Mouse (Mus musculus) MEL (cell line): Measurements from ENCODE around the gene Tmem86a. TPM values are rescaled to one million over a fixed set of nuclear protein-coding genes. Genes with fewer than 3 reads are reported as not detected.
A peak's percentile ranks its signal among the peaks of the same experiment; 100 is the strongest.

ENCODE experiments used
- DNase-seq: peaks from one replicate; pipeline ENCODE4 v3.0.0; 2011; ENCODE audit warnings: low read depth, low spot score
- H3K27ac ChIP-seq: 2 replicates; pipeline ENCODE4 v1.5.1; 2012; ENCODE audit warnings: low read depth, mild to moderate bottlenecking, control low read depth, low read length, moderate library complexity; ENCODE audit not compliant: control insufficient read depth
- H3K27me3 ChIP-seq, 2 experiments: fragments of 150-350 bp in 1 of 2; sonication (generic) in 1 of 2; 2 replicates each; pipeline ENCODE4 v1.6.1; 2012; ENCODE audit warnings: low read length in 2 of 2, mild to moderate bottlenecking in 2 of 2, improper control_type of control experiment in 1 of 2, moderate library complexity in 1 of 2; ENCODE audit not compliant: insufficient read depth in 2 of 2, control insufficient read depth in 1 of 2
- H3K36me3 ChIP-seq, 2 experiments: 2 replicates each; pipeline ENCODE4 v1.6.1; 2012 to 2014; ENCODE audit warnings: low read length in 2 of 2, improper control_type of control experiment in 1 of 2, inconsistent platforms in 1 of 2, mild to moderate bottlenecking in 1 of 2; ENCODE audit not compliant: insufficient read depth in 2 of 2, control insufficient read depth in 1 of 2
- H3K4me1 ChIP-seq, 2 experiments: fragments of 150-350 bp in 1 of 2; sonication (generic) in 1 of 2; 2 replicates each; pipeline ENCODE4 v1.6.1; 2012; ENCODE audit warnings: low read length in 2 of 2, improper control_type of control experiment in 1 of 2, mild to moderate bottlenecking in 1 of 2; ENCODE audit not compliant: insufficient read depth in 2 of 2, control insufficient read depth in 1 of 2
- H3K4me3 ChIP-seq, 2 experiments: fragments of 150-350 bp in 1 of 2; sonication (generic) in 1 of 2; 2 replicates each; pipeline ENCODE4 v1.5.1; 2012; ENCODE audit warnings: low read depth in 2 of 2, low read length in 2 of 2, mild to moderate bottlenecking in 2 of 2, moderate library complexity in 2 of 2, control low read depth in 1 of 2, improper control_type of control experiment in 1 of 2; ENCODE audit not compliant: control insufficient read depth in 1 of 2, insufficient read depth in 1 of 2
- H3K79me2 ChIP-seq: 2 replicates; pipeline ENCODE4 v1.6.1; 2012; ENCODE audit warnings: mild to moderate bottlenecking, low read length, moderate library complexity; ENCODE audit not compliant: control insufficient read depth, poor library complexity, insufficient read depth
- H3K9ac ChIP-seq: 2 replicates; pipeline ENCODE4 v1.6.1; 2012; ENCODE audit warnings: low read depth, mild to moderate bottlenecking, control low read depth, low read length, moderate library complexity; ENCODE audit not compliant: control insufficient read depth, poor library complexity, severe bottlenecking
- H3K9me3 ChIP-seq: fragments of 150-350 bp; sonication (generic); replicated peaks from 2 replicates; pipeline ENCODE4 v1.6.1; 2012; ENCODE audit warnings: mild to moderate bottlenecking, low read length, improper control_type of control experiment, moderate library complexity; ENCODE audit not compliant: insufficient read depth
- CHD1 ChIP-seq: IDR thresholded peaks from 2 replicates; pipeline ENCODE4 v1.6.1; 2012; ENCODE audit warnings: low read depth, mild to moderate bottlenecking, inconsistent platforms, low read length, improper control_type of control experiment
- ELF1 ChIP-seq: IDR thresholded peaks from 2 replicates; pipeline ENCODE4 v1.6.1; 2014; ENCODE audit warnings: low read depth, mild to moderate bottlenecking, inconsistent platforms, low read length, improper control_type of control experiment, moderate library complexity
- EP300 ChIP-seq, 2 experiments: IDR thresholded peaks; 2 replicates each; pipeline ENCODE4 v1.6.1; 2011; ENCODE audit warnings: improper control_type of control experiment in 2 of 2, low read length in 2 of 2, low read depth in 1 of 2, mild to moderate bottlenecking in 1 of 2
- ETS1 ChIP-seq: IDR thresholded peaks from 2 replicates; pipeline ENCODE4 v1.6.1; 2012; ENCODE audit warnings: low read depth, mild to moderate bottlenecking, inconsistent platforms, low read length, improper control_type of control experiment, moderate library complexity
- GATA1 ChIP-seq: IDR thresholded peaks from 2 replicates; pipeline ENCODE4 v1.6.1; 2011; ENCODE audit warnings: low read depth, low read length, improper control_type of control experiment
- JUND ChIP-seq: IDR thresholded peaks from 2 replicates; pipeline ENCODE4 v1.6.1; 2011; ENCODE audit warnings: low read depth, mild to moderate bottlenecking, improper control_type of control experiment, low read length
- KAT2A ChIP-seq: conservative IDR thresholded peaks from 2 replicates; pipeline ENCODE4 v1.6.1; 2012; ENCODE audit warnings: low read depth, low read length, improper control_type of control experiment, inconsistent platforms
- MAFK ChIP-seq: IDR thresholded peaks from 2 replicates; pipeline ENCODE4 v1.6.1; 2011; ENCODE audit warnings: low read depth, mild to moderate bottlenecking, low read length, improper control_type of control experiment, borderline replicate concordance
- MEF2A ChIP-seq: IDR thresholded peaks from 2 replicates; pipeline ENCODE4 v1.6.1; 2014; ENCODE audit warnings: low read depth, mild to moderate bottlenecking, inconsistent platforms, low read length, improper control_type of control experiment; ENCODE audit not compliant: poor library complexity, insufficient replicate concordance, severe bottlenecking; ENCODE audit errors: extremely low read depth
- MXI1 ChIP-seq: IDR thresholded peaks from 2 replicates; pipeline ENCODE4 v1.6.1; 2011; ENCODE audit warnings: mild to moderate bottlenecking, low read depth, low read length, improper control_type of control experiment
- MYC ChIP-seq: IDR thresholded peaks from 2 replicates; pipeline ENCODE4 v1.6.1; 2011; ENCODE audit warnings: low read depth, mild to moderate bottlenecking, low read length, improper control_type of control experiment, moderate library complexity
- NELFE ChIP-seq: IDR thresholded peaks from 2 replicates; pipeline ENCODE4 v1.6.1; 2011; ENCODE audit warnings: low read depth, low read length, improper control_type of control experiment
- NRF1 ChIP-seq: IDR thresholded peaks from 2 replicates; pipeline ENCODE4 v1.6.1; 2014; ENCODE audit warnings: low read depth, mild to moderate bottlenecking, inconsistent platforms, low read length, improper control_type of control experiment, moderate library complexity; ENCODE audit not compliant: poor library complexity, insufficient read depth, severe bottlenecking
- POLR2AphosphoS2 ChIP-seq: IDR thresholded peaks from 2 replicates; pipeline ENCODE4 v1.6.1; 2011; ENCODE audit warnings: low read length, improper control_type of control experiment
- RAD21 ChIP-seq: IDR thresholded peaks from 2 replicates; pipeline ENCODE4 v1.6.1; 2011; ENCODE audit warnings: mild to moderate bottlenecking, low read depth, low read length, improper control_type of control experiment
- TAL1 ChIP-seq: IDR thresholded peaks from 2 replicates; pipeline ENCODE4 v1.6.1; 2012; ENCODE audit warnings: mild to moderate bottlenecking, inconsistent platforms, low read length, moderate library complexity, mixed read lengths
- TCF12 ChIP-seq: IDR thresholded peaks from 2 replicates; pipeline ENCODE4 v1.6.1; 2014; ENCODE audit warnings: low read depth, mild to moderate bottlenecking, inconsistent platforms, low read length, improper control_type of control experiment, moderate library complexity
- UBTF ChIP-seq: IDR thresholded peaks from 2 replicates; pipeline ENCODE4 v1.6.1; 2012; ENCODE audit warnings: low read depth, mild to moderate bottlenecking, inconsistent platforms, low read length, improper control_type of control experiment, moderate library complexity, borderline replicate concordance; ENCODE audit not compliant: insufficient read depth
- ZC3H11A ChIP-seq: IDR thresholded peaks from 2 replicates; pipeline ENCODE4 v1.6.1; 2012; ENCODE audit warnings: low read depth, mild to moderate bottlenecking, inconsistent platforms, low read length, improper control_type of control experiment
- polyA plus RNA-seq, 2 experiments: library from polyadenylated mRNA; stranded (reverse) in 1 of 2; unstranded in 1 of 2; fragments of >175 nt in 1 of 2; fragments of >200 nt in 1 of 2; gene quantifications; 2 replicates each; pipeline versions ENCODE4 v1.2.1 to v1.2.4; 2012; ENCODE audit warnings: low replicate concordance in 2 of 2, low read depth in 1 of 2; ENCODE audit not compliant: insufficient read length in 2 of 2, insufficient read depth in 1 of 2, missing spikeins in 1 of 2
- total RNA-seq: library from RNA; depleted of rRNA; stranded (reverse); fragments of 300-350 nt; gene quantifications from 2 replicates; pipeline ENCODE4 v1.2.3, GENCODE M21; 2012

Tmem86a gene
- total and polyA plus RNA-seq, 3 experiments = 0.27 to 0.54 TPM; not detected in 1

DNA sequence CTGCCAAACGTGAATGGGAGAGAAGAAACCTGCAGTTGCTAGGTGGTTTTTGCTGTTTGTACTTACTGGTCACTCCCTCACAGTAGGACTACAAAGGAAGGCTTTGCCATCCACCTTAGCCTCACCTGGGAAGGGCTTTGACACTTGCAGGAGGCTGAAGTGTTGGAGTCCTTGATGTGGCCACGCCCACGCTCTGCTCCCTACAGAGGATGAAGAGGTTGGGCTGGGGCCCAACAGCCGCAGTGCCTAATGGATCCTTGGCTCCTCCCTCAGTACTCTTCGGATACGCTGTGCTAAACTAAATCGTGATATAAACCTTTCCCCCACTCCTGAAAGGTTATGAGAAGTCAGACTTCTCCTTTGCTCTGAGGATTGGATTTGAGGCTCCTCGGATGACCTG, 29.4 kb upstream of the Tmem86a start:
- no peak overlapping the region for H3K4me3 ChIP-seq
- H3K9ac ChIP-seq = no peak overlapping the region
- no peaks in the 10 kb centered on the region for H3K79me2 ChIP-seq
- no peaks in the 10 kb centered on the region for H3K4me1 ChIP-seq
- no peak overlapping the region for H3K27ac ChIP-seq
- no peaks in the 10 kb centered on the region for H3K9me3 ChIP-seq
- peaks cover 0 to 2% of the 10 kb centered on the region in 2 experiments; a peak in 1 of 4 replicates for H3K36me3 ChIP-seq
- no peak for TF ChIP-seq ZC3H11A
- no peak for TF ChIP-seq UBTF
- no peak for TF ChIP-seq RAD21
- no peak for TF ChIP-seq MYC
- TF ChIP-seq ETS1 = no peak
- TF ChIP-seq CHD1 = no peak
- no peak for TF ChIP-seq NRF1
- no peak for TF ChIP-seq MAFK
- no peak for TF ChIP-seq GATA1
- no peak for TF ChIP-seq JUND
- TF ChIP-seq POLR2AphosphoS2 = no peak
- no peak for TF ChIP-seq MXI1
- TF ChIP-seq KAT2A = no peak
- no peaks in the 10 kb centered on the region for H3K27me3 ChIP-seq
- DNase-seq = no peak

DNA sequence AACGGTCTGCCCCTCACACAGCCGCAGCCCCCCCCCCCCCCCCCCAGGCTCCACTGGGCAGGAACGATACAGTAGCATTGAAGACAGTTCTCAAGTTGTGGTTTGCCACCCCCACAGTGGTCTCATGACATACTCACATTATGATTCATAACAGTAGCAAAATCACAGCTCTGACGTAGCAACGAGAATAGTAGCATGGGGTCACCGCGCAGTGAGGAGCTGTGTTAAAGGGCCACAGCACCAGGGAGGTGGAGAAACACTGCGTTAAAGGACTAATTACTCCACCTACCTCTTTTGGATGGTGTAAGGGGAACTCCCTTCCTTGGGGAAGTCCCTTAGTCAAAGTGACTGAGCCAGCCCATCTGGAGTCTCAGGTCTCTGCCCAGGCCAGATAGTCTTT, 27.9 kb upstream of the Tmem86a start:
- no peak overlapping the region for H3K4me3 ChIP-seq
- H3K79me2 ChIP-seq = no peaks in the 10 kb centered on the region
- TF ChIP-seq MEF2A (no peak), ETS1 (no peak), TCF12 (peak; percentile 24; the same call in 1 of the 2 replicates), TAL1 (peak; percentile 44), EP300 (IDR thresholded peaks at IDR 0.05; ENCODE audit: low read depth in 1 of 2, low read length in 2 of 2) (no peak), NELFE (no peak), ELF1 (no peak), JUND (no peak)
- TF ChIP-seq, all 39 proteins: peak for 2
- Histone ChIP-seq H3K9me3 (no peaks in the 10 kb centered on the region), H3K9ac (no peak overlapping the region), H3K4me1 (no peaks in the 10 kb centered on the region), H3K27me3 (no peaks in the 10 kb centered on the region), H3K36me3 (no peaks in the 10 kb centered on the region), H3K27ac (no peak overlapping the region)
- peak; percentile 45 for DNase-seq
